Mouse (Mus musculus): ENCODE measurements around the gene Mccc1. TPM values are rescaled to one million over a fixed set of nuclear protein-coding genes. Genes with fewer than 3 reads are reported as not detected.

Mccc1 gene
- polyA plus RNA-seq, 1 experiment from 2014 or later = 23.5 TPM

GRCm38 (mm10) chr3:35929831-35930230 is 70.6 kb downstream of the Mccc1 start:
- Histone ChIP-seq H3K9me3 (ENCODE audit: control insufficient read depth) (no peaks in the 10 kb centered on the region), H3K4me1 (replicated peaks; ENCODE audit: control insufficient read depth, insufficient read depth, low read length) (peaks cover 8% of the 10 kb centered on the region; the same call in 1 of the 2 replicates), H3K27ac (ENCODE audit: low read depth, low read length) (no peak overlapping the region), H3K27me3 (replicated peaks; ENCODE audit: control insufficient read depth, insufficient read depth, low read length) (no peaks in the 10 kb centered on the region), H3K4me2 (replicated peaks; ENCODE audit: low read depth) (0 out of 2 replicates have a peak overlapping the region, but pooled peaks have one; percentile 21), H3K36me3 (ENCODE audit: control insufficient read depth, insufficient read depth) (no peaks in the 10 kb centered on the region), H3K9ac (ENCODE audit: low read depth, low read length) (no peak overlapping the region), H3K4me3 (ENCODE audit: low read depth, low read length) (no peak overlapping the region)
- no peak for TF ChIP-seq CTCF (IDR thresholded peaks at IDR 0.05; ENCODE audit: low read depth)
- WGBS = 40% methylated on average over 8 of the region's 8 CpGs
- ATAC-seq = no peak

- TF ChIP-seq CTCF (IDR thresholded peaks at IDR 0.05; ENCODE audit: low read depth) = no peak
- ATAC-seq = no peak
- H3K9ac ChIP-seq (ENCODE audit: low read depth, low read length) = no peak overlapping the region
- no peak overlapping the region for H3K4me2 ChIP-seq (replicated peaks; ENCODE audit: low read depth)
- no peak overlapping the region for H3K4me3 ChIP-seq (ENCODE audit: low read depth, low read length)
- H3K27me3 ChIP-seq (replicated peaks; ENCODE audit: control insufficient read depth, insufficient read depth, low read length) = no peaks in the 10 kb centered on the region
- H3K9me3 ChIP-seq (ENCODE audit: control insufficient read depth) = no peaks in the 10 kb centered on the region
- WGBS = 69% methylated on average over 3 of the region's 3 CpGs
- peaks cover 8% of the 10 kb centered on the region; the same call in 1 of the 2 replicates for H3K4me1 ChIP-seq (replicated peaks; ENCODE audit: control insufficient read depth, insufficient read depth, low read length)
- H3K36me3 ChIP-seq (ENCODE audit: control insufficient read depth, insufficient read depth) = no peaks in the 10 kb centered on the region
- H3K27ac ChIP-seq (ENCODE audit: low read depth, low read length) = no peak overlapping the region
Observed at GRCm38 (mm10) chr3:35929406-35929805, 71.1 kb downstream of the Mccc1 start.

- peaks cover 3% of the 10 kb centered on the region; the same call in 1 of the 2 replicates for H3K4me1 ChIP-seq (replicated peaks; ENCODE audit: control insufficient read depth, insufficient read depth, low read length)
- 43% methylated on average over 2 of the region's 2 CpGs for WGBS
- peak; percentile 83 for ATAC-seq
- no peak for TF ChIP-seq CTCF (IDR thresholded peaks at IDR 0.05; ENCODE audit: low read depth)
- no peak overlapping the region for H3K4me3 ChIP-seq (ENCODE audit: low read depth, low read length)
- H3K9me3 ChIP-seq (ENCODE audit: control insufficient read depth) = no peaks in the 10 kb centered on the region
- H3K9ac ChIP-seq (ENCODE audit: low read depth, low read length) = no peak overlapping the region
- no peak overlapping the region; the same call in 1 of the 2 replicates for H3K27ac ChIP-seq (ENCODE audit: low read depth, low read length)
- no peaks in the 10 kb centered on the region for H3K27me3 ChIP-seq (replicated peaks; ENCODE audit: control insufficient read depth, insufficient read depth, low read length)
- no peak overlapping the region for H3K4me2 ChIP-seq (replicated peaks; ENCODE audit: low read depth)
- no peaks in the 10 kb centered on the region for H3K36me3 ChIP-seq (ENCODE audit: control insufficient read depth, insufficient read depth)
Observed at GRCm38 (mm10) chr3:35925852-35926251, 74.6 kb downstream of the Mccc1 start.

- Histone ChIP-seq H3K4me1 (replicated peaks; ENCODE audit: control insufficient read depth, insufficient read depth, low read length) (peaks cover 3% of the 10 kb centered on the region; the same call in 1 of the 2 replicates), H3K4me3 (ENCODE audit: low read depth, low read length) (no peak overlapping the region), H3K4me2 (replicated peaks; ENCODE audit: low read depth) (no peak overlapping the region), H3K9ac (ENCODE audit: low read depth, low read length) (no peak overlapping the region), H3K36me3 (ENCODE audit: control insufficient read depth, insufficient read depth) (peaks cover under 1% of the 10 kb centered on the region; the same call in 1 of the 2 replicates), H3K27ac (ENCODE audit: low read depth, low read length) (no peak overlapping the region), H3K9me3 (ENCODE audit: control insufficient read depth) (no peaks in the 10 kb centered on the region), H3K27me3 (replicated peaks; ENCODE audit: control insufficient read depth, insufficient read depth, low read length) (no peaks in the 10 kb centered on the region)
- TF ChIP-seq CTCF (IDR thresholded peaks at IDR 0.05; ENCODE audit: low read depth) = no peak
- no peak for ATAC-seq
- WGBS = 86% methylated on average over 3 of the region's 3 CpGs
Observed at GRCm38 (mm10) chr3:35924007-35924406, 76.5 kb downstream of the Mccc1 start.

- H3K9me3 ChIP-seq (ENCODE audit: control insufficient read depth) = no peaks in the 10 kb centered on the region
- H3K4me2 ChIP-seq (replicated peaks; ENCODE audit: low read depth) = no peak overlapping the region
- H3K36me3 ChIP-seq (ENCODE audit: control insufficient read depth, insufficient read depth) = peaks cover 5% of the 10 kb centered on the region; the same call in 1 of the 2 replicates
- no peak for TF ChIP-seq CTCF (IDR thresholded peaks at IDR 0.05; ENCODE audit: low read depth)
- no peaks in the 10 kb centered on the region for H3K27me3 ChIP-seq (replicated peaks; ENCODE audit: control insufficient read depth, insufficient read depth, low read length)
- H3K9ac ChIP-seq (ENCODE audit: low read depth, low read length) = no peak overlapping the region
- no peak overlapping the region for H3K27ac ChIP-seq (ENCODE audit: low read depth, low read length)
- no peak overlapping the region for H3K4me3 ChIP-seq (ENCODE audit: low read depth, low read length)
- peaks cover 3% of the 10 kb centered on the region; the same call in 1 of the 2 replicates for H3K4me1 ChIP-seq (replicated peaks; ENCODE audit: control insufficient read depth, insufficient read depth, low read length)
- WGBS = 48% methylated on average over 7 of the region's 7 CpGs
- no peak for ATAC-seq
Observed at GRCm38 (mm10) chr3:35923495-35923894, 77.0 kb downstream of the Mccc1 start.

- WGBS = 69% methylated on average over 4 of the region's 4 CpGs
- Histone ChIP-seq H3K9ac (ENCODE audit: low read depth, low read length) (no peak overlapping the region), H3K9me3 (ENCODE audit: control insufficient read depth) (no peaks in the 10 kb centered on the region), H3K4me3 (ENCODE audit: low read depth, low read length) (no peak overlapping the region), H3K27me3 (replicated peaks; ENCODE audit: control insufficient read depth, insufficient read depth, low read length) (no peaks in the 10 kb centered on the region), H3K27ac (ENCODE audit: low read depth, low read length) (no peak overlapping the region), H3K4me1 (replicated peaks; ENCODE audit: control insufficient read depth, insufficient read depth, low read length) (peaks cover 3% of the 10 kb centered on the region; the same call in 1 of the 2 replicates), H3K36me3 (ENCODE audit: control insufficient read depth, insufficient read depth) (peaks cover 9% of the 10 kb centered on the region; the same call in 1 of the 2 replicates), H3K4me2 (replicated peaks; ENCODE audit: low read depth) (no peak overlapping the region)
- no peak for ATAC-seq
- no peak for TF ChIP-seq CTCF (IDR thresholded peaks at IDR 0.05; ENCODE audit: low read depth)
Observed at GRCm38 (mm10) chr3:35922522-35922921, 78.0 kb downstream of the Mccc1 start.
